Mouse (Mus musculus) myocyte (in vitro differentiated cells): ENCODE measurements around the gene Rab25.

ENCODE experiments used
- E2F4 ChIP-seq: IDR thresholded peaks from one replicate; pipeline ENCODE4 v1.6.1; 2011; ENCODE audit warnings: mild to moderate bottlenecking, control low read depth, moderate library complexity; ENCODE audit not compliant: insufficient read depth
- MYOD1 ChIP-seq, 3 experiments: IDR thresholded peaks; one replicate each; pipeline ENCODE4 v1.6.1; 2011; ENCODE audit warnings: control low read depth in 2 of 3, low read depth in 2 of 3, mild to moderate bottlenecking in 2 of 3, moderate library complexity in 1 of 3; ENCODE audit not compliant: insufficient read length in 2 of 3, control insufficient read depth in 1 of 3
- POLR2A ChIP-seq: IDR thresholded peaks from one replicate; pipeline ENCODE4 v1.6.1; 2011; ENCODE audit warnings: low read depth, mild to moderate bottlenecking, control low read depth, moderate library complexity; ENCODE audit not compliant: insufficient read length
- USF1 ChIP-seq: IDR thresholded peaks from one replicate; pipeline ENCODE4 v1.6.1; 2011; ENCODE audit warnings: low read depth, mild to moderate bottlenecking, control low read depth, moderate library complexity

DNA sequence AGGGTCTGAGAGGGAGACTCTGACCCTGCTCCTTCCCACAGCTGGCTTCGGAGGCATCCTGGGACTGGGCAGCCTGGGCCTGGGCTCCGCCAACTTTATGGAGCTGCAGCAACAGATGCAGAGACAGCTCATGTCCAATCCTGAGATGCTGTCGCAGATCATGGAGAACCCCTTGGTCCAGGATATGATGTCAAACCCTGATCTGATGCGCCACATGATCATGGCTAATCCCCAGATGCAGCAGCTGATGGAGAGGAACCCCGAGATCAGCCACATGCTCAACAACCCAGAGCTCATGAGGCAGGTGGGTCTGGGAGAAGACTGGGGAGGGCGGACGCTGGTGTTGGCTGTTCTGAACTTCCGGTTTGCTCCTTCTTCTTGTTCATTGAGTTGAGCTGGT is 8.5 kb upstream of the Rab25 start:
- no peak for TF ChIP-seq E2F4
- no peak for TF ChIP-seq POLR2A
- TF ChIP-seq USF1, result no peak
- TF ChIP-seq MYOD1 (IDR thresholded peaks at IDR 0.05; ENCODE audit: control insufficient read depth in 1 of 3, insufficient read length in 2 of 3, low read depth in 2 of 3), result no peak
